Mouse (Mus musculus) brain, embryonic 14.5 days (tissue): ENCODE data around the gene Cldn22. TPM values are rescaled to one million over a fixed set of nuclear protein-coding genes. Genes with fewer than 3 reads are reported as not detected.
A peak's percentile ranks its signal among the peaks of the same experiment; 100 is the strongest.
"Not testable (repeated sequence)": the region's sequence is repeated elsewhere in the genome, so short reads cannot be mapped to it uniquely, and the experiment has no call there.

ENCODE experiments used
- DNase-seq: peaks from one replicate; pipeline ENCODE4 v3.0.0-alpha.2; 2011; ENCODE audit warnings: low read depth
- CTCF ChIP-seq: fragments of 200-500 bp; IDR thresholded peaks from 2 replicates; pipeline ENCODE4 v1.5.1; 2012; ENCODE audit warnings: inconsistent platforms, mild to moderate bottlenecking, moderate library complexity, borderline replicate concordance; ENCODE audit not compliant: insufficient read depth, insufficient read length; ENCODE audit errors: extremely low read depth
- POLR2A ChIP-seq: fragments of 200-500 bp; IDR thresholded peaks from 2 replicates; pipeline ENCODE4 v1.6.1; 2012; ENCODE audit warnings: mild to moderate bottlenecking, inconsistent platforms, borderline replicate concordance; ENCODE audit not compliant: poor library complexity, insufficient read depth, insufficient read length, severe bottlenecking; ENCODE audit errors: extremely low read depth
- polyA plus RNA-seq: library from polyadenylated mRNA; depleted of rRNA; stranded (reverse); fragments of >200 nt; gene quantifications from 2 replicates; pipeline ENCODE4 v1.2.3, GENCODE M21; 2012

The Cldn22 gene
- polyA plus RNA-seq, 1 experiment = not detected

DNA sequence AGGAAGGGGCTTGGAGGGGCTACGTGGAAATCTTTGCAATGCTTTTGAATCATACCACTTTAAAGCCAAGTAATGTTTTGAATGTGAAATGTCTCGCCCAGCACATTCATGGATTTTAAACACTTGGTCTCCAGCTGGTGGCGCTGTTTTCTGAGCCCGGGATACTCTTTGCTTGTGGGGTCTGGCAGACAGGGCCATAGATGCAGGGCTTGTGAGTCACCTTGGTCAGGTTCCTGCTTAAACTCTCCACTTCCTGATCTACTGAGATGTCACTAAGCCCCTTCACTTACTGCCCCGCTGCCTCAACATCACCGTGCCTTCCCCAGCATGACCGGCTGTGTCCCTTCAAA lies 13.6 kb upstream of the Cldn22 start:
- DNase-seq = no peak
- TF ChIP-seq CTCF (no peak), POLR2A (no peak)

DNA sequence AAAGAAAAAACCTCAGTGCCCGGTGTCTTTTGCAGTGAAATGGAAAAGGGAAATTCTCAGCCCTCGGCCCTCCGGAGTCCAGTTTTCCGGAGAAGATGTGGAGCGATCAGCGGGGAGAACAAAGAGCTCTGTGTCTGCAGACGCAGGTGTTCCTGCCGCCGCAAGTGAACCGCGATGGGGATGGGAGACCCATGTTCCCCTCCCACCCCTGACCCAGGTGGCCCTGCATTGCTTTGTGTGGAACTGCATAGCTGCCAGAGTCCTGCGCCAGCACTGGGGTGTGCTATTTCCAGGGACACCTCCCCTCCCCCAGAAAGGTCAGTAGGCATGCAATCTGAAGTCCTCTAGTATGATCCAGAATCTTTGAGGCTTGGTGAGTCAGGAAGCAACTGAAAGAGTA lies 13.1 kb upstream of the Cldn22 start:
- TF ChIP-seq CTCF (no peak), POLR2A (no peak)
- no peak for DNase-seq

DNA sequence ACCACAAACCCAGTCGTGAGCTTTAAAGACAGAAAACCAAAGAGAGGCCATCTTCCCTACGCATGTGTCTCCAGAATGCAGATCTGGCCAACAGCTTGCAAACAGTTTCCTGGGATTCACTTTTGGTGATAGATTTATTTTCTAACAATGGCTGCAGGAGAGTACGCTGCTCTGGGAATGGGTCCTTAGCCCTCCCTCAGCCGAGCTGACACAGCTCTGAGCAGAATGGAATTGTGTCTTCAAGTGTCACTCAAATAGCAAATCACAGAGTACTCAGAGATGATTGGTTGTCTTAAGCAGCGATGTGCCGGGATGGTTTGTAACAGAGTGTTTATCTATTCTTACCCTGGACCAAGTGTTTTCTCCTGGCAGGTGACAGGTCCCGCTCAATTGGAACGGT lies 5.2 kb upstream of the Cldn22 start:
- DNase-seq = no peak
- TF ChIP-seq CTCF (no peak), POLR2A (no peak)

DNA sequence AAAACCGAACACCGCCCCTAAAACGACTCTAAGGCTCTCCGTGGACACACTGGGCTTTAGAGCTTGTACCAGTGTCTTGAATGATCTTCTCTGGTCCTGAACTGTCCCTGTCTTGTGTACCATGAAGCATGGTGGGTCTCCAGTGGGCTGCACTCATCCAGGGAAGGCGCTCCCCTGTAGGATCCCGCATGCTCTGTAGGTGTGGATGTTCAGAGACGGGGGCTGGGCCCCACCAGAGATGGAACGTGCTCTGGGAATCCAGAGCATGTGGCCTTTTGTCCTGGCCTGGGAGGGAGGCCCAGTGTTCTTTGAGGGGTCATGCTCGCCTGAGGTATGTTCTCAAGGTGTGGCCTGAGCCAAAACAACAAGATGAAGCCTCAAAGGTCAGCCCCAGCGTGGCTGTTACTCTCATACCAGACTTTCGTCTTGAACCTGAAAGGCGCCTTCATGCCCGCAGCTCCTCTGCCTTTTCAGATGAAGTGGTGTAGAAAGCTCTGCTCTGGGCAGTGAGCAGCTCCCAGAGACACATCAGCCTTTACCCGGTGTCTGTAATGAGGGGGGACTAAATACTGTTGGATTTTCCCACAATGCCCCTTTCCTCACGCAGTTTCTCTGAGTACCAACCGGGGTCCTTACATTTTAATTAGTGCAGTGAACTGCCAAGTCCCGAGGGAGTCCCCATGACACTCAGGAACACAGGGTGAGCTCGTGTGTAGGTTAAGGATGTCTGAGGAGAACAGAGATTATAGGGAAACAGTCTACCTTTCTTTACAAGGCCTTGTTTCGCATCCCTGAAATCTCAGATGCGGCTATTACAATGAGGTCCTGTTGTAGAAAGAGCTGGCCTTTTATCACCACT lies 3.1 kb upstream of the Cldn22 start:
- TF ChIP-seq CTCF (no peak), POLR2A (no peak)
- no peak for DNase-seq

DNA sequence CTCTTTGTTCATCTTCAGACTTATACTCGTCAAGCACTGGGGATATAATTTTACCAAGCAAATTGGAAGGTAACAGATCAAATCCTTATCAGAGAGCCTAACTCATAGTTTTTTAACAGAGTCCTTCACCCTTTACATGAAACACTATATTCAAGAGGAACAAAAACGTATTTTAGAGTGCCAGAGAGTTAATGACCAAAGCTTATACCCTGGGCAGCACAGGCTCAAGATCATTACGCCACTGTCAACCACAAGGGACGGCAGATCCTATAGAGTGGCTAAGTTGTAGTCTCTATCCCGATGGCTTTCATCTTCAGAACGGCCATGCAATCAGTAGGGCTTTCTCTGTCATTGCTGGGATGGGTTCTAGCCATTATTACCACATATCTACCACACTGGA lies 2.4 kb upstream of the Cldn22 start, which contains the start of gene Cldn24:
Gene Cldn24, plus strand, starts transcription at position 301 of the 400 bp plus-strand sequence.
- no peak for TF ChIP-seq CTCF
- TF ChIP-seq POLR2A = no peak
- no peak for DNase-seq

DNA sequence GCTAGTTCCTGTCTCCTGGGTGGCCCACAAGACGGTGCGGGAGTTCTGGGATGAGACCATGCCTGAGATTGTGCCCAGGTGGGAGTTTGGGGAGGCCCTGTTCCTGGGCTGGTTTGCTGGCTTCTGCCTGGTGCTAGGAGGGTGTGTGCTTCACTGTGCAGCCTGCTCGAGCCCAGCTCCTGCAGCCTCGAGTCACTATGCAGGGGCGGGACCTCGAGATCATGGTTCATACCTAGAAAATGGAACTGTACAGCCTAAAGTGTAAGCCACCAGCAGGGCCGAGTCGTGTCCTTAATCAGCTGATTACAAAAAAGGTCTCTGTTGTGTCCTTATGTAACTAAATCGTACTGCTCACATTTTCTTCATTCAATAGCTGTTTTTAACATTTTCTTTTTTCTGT lies 1.7 kb upstream of the Cldn22 start:
- not testable (repeated sequence) for DNase-seq

DNA sequence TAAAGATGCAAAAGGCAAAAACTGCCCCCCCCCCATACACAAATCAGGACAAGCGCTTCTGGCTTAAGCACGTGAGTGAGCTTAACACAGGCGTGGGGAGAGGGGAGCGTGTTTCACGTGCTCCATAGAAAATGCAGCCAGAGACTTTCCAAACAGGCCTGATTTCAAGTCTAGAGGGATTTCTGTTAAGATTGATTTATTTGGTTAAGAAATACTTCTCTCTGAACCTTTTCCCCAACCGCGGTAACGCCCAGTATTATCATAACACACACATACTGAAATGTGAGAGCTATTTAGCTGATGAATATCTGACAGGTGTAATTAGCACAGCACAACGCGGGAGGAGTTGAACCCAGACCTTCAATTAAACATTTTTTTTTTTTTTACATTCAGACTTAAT lies 505 bp upstream of the Cldn22 start:
- peak; percentile 38 for DNase-seq
- TF ChIP-seq POLR2A (no peak), CTCF (no peak)

DNA sequence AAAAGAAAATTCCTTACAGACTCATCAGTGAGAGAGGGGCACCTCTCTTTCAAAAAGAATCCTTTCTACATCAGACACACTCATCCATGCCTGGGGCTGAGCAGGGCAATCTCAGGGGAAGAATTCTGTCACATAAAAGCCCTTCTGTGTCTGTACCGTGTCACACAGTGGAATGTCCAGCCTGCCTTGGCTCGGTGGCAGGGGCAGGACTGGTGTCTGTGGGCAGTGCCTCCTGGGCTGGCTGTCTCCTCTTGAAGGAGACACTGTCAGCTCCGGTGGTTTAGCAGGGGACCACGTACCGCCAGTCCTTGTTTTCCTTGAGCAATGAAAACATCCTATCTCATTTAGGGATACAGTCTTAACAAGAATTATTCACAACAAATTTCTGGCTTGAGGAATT lies 1.3 kb downstream of the Cldn22 start:
- TF ChIP-seq POLR2A (no peak), CTCF (no peak)
- DNase-seq = no peak

DNA sequence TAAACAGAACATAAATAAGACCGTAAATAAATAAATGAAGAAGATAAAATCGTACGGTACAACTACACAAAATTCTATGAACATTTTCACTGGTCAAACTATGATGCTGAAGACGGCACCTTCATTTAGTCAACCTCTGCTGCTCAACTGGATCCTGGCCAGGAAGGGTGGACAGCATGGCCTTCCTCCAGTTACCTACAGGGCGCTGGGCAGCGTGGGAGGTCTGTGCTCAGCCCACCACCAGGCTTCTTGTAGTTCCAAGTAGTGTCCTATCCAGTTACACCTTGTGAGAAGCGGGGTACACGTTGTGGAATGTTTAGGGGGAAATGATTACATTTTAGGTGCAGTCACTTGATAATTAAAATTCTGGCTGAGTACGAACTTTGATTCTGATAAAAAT lies 2.6 kb downstream of the Cldn22 start:
- no peak for DNase-seq
- TF ChIP-seq CTCF = no peak

DNA sequence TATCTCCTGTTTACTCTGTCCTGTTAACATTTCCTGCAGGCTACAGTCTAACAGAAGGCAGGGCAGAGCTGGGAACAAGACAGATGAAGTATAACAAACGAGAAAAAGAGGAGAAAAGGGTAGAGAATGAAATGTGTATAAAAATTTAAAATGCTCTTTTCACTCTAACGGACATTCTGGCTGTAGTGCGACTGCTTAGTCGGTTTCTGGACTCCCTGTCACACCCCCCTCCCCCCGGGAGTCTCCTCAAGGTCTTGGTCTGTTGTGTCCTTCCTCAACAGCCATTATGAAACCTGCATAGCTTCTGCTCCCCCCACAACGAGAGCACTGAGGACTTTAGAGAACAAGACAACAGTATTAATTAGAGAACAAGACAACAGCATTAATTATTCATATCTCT lies 8.3 kb downstream of the Cldn22 start:
- no peak for TF ChIP-seq CTCF
- no peak for TF ChIP-seq POLR2A
- no peak for DNase-seq

DNA sequence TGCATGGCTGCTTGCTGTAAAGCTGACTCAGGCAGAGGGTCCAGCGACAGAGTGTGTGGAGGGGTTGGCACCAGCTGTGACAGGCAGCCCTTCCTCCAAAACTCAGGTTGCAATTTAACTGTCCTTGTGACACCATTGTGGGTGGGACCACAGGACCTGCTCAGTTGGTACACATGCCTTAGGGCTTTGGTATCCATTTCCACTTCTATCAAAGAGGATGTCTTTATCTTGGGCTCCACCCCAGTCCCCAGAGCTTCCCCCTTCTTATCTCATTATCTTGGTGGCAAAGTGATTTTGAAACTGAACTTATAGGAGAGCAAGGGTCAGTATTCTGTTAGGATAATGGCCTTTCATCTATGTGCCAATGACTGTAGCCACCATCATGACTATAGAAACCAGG lies 9.7 kb downstream of the Cldn22 start:
- TF ChIP-seq POLR2A = no peak
- TF ChIP-seq CTCF = no peak
- no peak for DNase-seq

DNA sequence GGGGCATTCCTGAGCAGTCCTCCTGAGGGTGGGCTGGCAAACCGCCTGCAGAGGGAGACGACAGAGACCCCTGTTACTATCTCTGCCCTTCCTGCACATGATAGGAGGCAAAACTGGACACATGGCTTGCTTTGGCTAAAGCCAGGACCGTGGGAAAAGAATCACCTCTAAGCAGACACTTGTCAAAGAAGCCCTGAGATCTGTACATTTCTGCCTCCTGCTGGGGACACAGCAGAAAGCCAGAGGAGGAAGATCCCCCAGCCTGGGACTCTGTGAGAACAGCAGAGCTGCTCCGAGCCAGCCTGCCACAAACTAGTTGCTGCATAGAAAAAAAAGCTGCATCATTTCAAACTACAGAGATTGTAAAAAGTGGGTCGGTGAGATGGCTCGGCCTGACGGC lies 18.8 kb downstream of the Cldn22 start:
- TF ChIP-seq POLR2A = no peak
- peak; percentile 17; the same call in 1 of the 2 replicates for TF ChIP-seq CTCF
- no peak for DNase-seq
